Mouse (Mus musculus) urinary bladder, adult 2 months (tissue): Measurements from ENCODE around the gene Fgfr2. TPM values are rescaled to one million over a fixed set of nuclear protein-coding genes. Genes with fewer than 3 reads are reported as not detected.

ENCODE experiments used
- DNase-seq: peaks from one replicate; pipeline ENCODE4 v3.0.0; 2022; ENCODE audit warnings: low spot score
- polyA plus RNA-seq: library from polyadenylated mRNA; depleted of rRNA; stranded (reverse); fragments of >200 nt; gene quantifications from 2 replicates; pipeline ENCODE4 v1.2.3, GENCODE M21; 2012

The Fgfr2 gene
- polyA plus RNA-seq, 1 experiment: 80.2 TPM

GRCm38 (mm10) chr7:131861157-131861556 is 1262.0 kb downstream of the Fgfr2 start:
- DNase-seq: no peak

GRCm38 (mm10) chr7:131855641-131856040 is 1267.5 kb downstream of the Fgfr2 start:
- no peak for DNase-seq

GRCm38 (mm10) chr7:131850579-131850978 is 1272.6 kb downstream of the Fgfr2 start:
- no peak for DNase-seq

GRCm38 (mm10) chr7:131846066-131846905 is 1276.9 kb downstream of the Fgfr2 start:
- no peak for DNase-seq

GRCm38 (mm10) chr7:131830261-131830660 is 1292.9 kb downstream of the Fgfr2 start:
- DNase-seq: no peak

GRCm38 (mm10) chr7:131826811-131827210 is 1296.3 kb downstream of the Fgfr2 start:
- DNase-seq: no peak

- DNase-seq: no peak
These were observed 1305.2 kb downstream of the Fgfr2 start for GRCm38 (mm10) chr7:131817976-131818375.

GRCm38 (mm10) chr7:131816641-131817040 is 1306.5 kb downstream of the Fgfr2 start:
- no peak for DNase-seq

- no peak for DNase-seq
These were observed 1311.0 kb downstream of the Fgfr2 start for GRCm38 (mm10) chr7:131812116-131812515.

- DNase-seq: no peak
These were observed 1312.2 kb downstream of the Fgfr2 start for GRCm38 (mm10) chr7:131810916-131811315.

- no peak for DNase-seq
These were observed 1313.5 kb downstream of the Fgfr2 start for GRCm38 (mm10) chr7:131809584-131810181.

- DNase-seq: no peak
These were observed 1315.9 kb downstream of the Fgfr2 start for GRCm38 (mm10) chr7:131807257-131807656.

- DNase-seq: no peak
These were observed 1317.5 kb downstream of the Fgfr2 start for GRCm38 (mm10) chr7:131805525-131806202.

- DNase-seq: no peak
These were observed 1322.6 kb downstream of the Fgfr2 start for GRCm38 (mm10) chr7:131800416-131801045.

GRCm38 (mm10) chr7:131797161-131797560 is 1326.0 kb downstream of the Fgfr2 start:
- no peak for DNase-seq

- DNase-seq: no peak
These were observed 1334.4 kb downstream of the Fgfr2 start for GRCm38 (mm10) chr7:131788595-131789206.

GRCm38 (mm10) chr7:131785721-131786120 is 1337.4 kb downstream of the Fgfr2 start:
- DNase-seq: no peak

GRCm38 (mm10) chr7:131778271-131778985 is 1344.7 kb downstream of the Fgfr2 start:
- DNase-seq: no peak

- no peak for DNase-seq
These were observed 1345.5 kb downstream of the Fgfr2 start for GRCm38 (mm10) chr7:131777461-131778270.

- no peak for DNase-seq
These were observed 1346.9 kb downstream of the Fgfr2 start for GRCm38 (mm10) chr7:131776191-131776752.
